Mouse (Mus musculus): ENCODE measurements at regions not wholly inside any gene's neighbourhood (a gene's known extent, or its start where the extent isn't known, plus 50 kb on each side); places are given as distances from the start of the nearest gene placed in this dataset.
"Not testable (repeated sequence)": the region's sequence is repeated elsewhere in the genome, so short reads cannot be mapped to it uniquely, and the experiment has no call there.

GRCm38 (mm10) chr8:89981320-89981719 is 366.8 kb downstream of the Tox3 start:
- no peak for DNase-seq (ENCODE audit: low spot score, missing footprints)
- H3K4me1 ChIP-seq (ENCODE audit: control insufficient read depth, insufficient read depth, low read length): peaks cover 5% of the 10 kb centered on the region; the same call in 1 of the 2 replicates
- H3K36me3 ChIP-seq (ENCODE audit: control insufficient read depth, insufficient read depth, low read length): no peaks in the 10 kb centered on the region
- no peak overlapping the region for H3K9ac ChIP-seq (ENCODE audit: low read length)
- no peak overlapping the region for H3K4me2 ChIP-seq
- no peak overlapping the region for H3K27ac ChIP-seq (ENCODE audit: low read depth, low read length)
- no peak for ATAC-seq (ENCODE audit: low FRiP score)
- H3K4me3 ChIP-seq (ENCODE audit: low read depth, low read length): no peak overlapping the region
- H3K9me3 ChIP-seq (ENCODE audit: control insufficient read depth, low read length): no peaks in the 10 kb centered on the region
- H3K27me3 ChIP-seq (ENCODE audit: control insufficient read depth, insufficient read depth, low read length): no peaks in the 10 kb centered on the region
- 83% methylated on average over 2 of the region's 2 CpGs for WGBS

DNA sequence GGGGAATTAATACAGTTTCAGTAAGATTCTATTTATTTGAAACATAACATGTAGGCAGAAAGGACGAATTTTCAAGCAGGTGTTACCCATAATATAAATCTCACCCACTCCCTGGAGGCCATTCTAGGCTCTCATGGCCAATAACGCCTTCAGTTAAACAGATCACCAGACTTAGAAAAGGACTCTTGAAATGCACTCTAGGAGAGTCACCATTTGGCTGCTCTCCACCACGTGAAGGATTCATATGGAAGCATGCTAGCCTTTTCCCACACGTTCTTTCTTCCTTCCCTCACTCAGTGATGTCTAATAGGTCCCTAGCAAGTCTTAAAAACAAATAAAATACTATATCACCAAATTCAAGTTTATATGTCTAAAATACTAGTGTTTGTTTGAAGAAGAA is 367.7 kb downstream of the Tox3 start:
- no peak overlapping the region for H3K4me2 ChIP-seq
- peaks cover 5% of the 10 kb centered on the region; the same call in 1 of the 2 replicates for H3K4me1 ChIP-seq (ENCODE audit: control insufficient read depth, insufficient read depth, low read length)
- H3K27me3 ChIP-seq (ENCODE audit: control insufficient read depth, insufficient read depth, low read length): no peaks in the 10 kb centered on the region
- ATAC-seq (ENCODE audit: low FRiP score): no peak
- H3K27ac ChIP-seq (ENCODE audit: low read depth, low read length): no peak overlapping the region
- WGBS: 82% methylated on average over 4 of the region's 4 CpGs
- no peak overlapping the region for H3K9ac ChIP-seq (ENCODE audit: low read length)
- DNase-seq (ENCODE audit: low spot score, missing footprints): no peak
- no peaks in the 10 kb centered on the region for H3K36me3 ChIP-seq (ENCODE audit: control insufficient read depth, insufficient read depth, low read length)
- H3K9me3 ChIP-seq (ENCODE audit: control insufficient read depth, low read length): no peaks in the 10 kb centered on the region
- no peak overlapping the region for H3K4me3 ChIP-seq (ENCODE audit: low read depth, low read length)

DNA sequence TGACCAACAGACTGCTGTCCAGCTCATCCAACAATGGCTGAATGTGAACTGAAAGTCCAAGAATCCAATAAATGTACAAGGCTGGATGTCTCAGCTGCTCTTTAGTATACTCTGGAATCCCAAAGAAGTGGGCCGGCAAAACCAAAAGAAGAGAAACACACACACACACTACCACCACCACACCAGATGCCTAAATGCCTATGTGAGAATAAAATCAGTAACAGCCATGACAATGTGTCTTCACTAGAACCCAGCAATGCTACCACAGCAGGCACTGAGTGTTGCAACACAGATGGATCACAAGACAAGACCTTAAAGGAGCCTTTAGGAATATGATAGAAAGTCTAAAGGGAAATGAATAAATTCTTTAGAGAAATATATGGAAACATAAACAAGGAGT is 385.3 kb downstream of the Tox3 start:
- no peak overlapping the region for H3K4me2 ChIP-seq
- H3K4me1 ChIP-seq (ENCODE audit: control insufficient read depth, insufficient read depth, low read length): no peaks in the 10 kb centered on the region
- ATAC-seq (ENCODE audit: low FRiP score): no peak
- no peaks in the 10 kb centered on the region for H3K27me3 ChIP-seq (ENCODE audit: control insufficient read depth, insufficient read depth, low read length)
- 97% methylated on average over 1 of the region's 1 CpGs for WGBS
- no peaks in the 10 kb centered on the region for H3K36me3 ChIP-seq (ENCODE audit: control insufficient read depth, insufficient read depth, low read length)
- no peak overlapping the region for H3K27ac ChIP-seq (ENCODE audit: low read depth, low read length)
- H3K4me3 ChIP-seq (ENCODE audit: low read depth, low read length): no peak overlapping the region
- no peak for DNase-seq (ENCODE audit: low spot score, missing footprints)
- H3K9ac ChIP-seq (ENCODE audit: low read length): no peak overlapping the region
- H3K9me3 ChIP-seq (ENCODE audit: control insufficient read depth, low read length): no peaks in the 10 kb centered on the region

- Histone ChIP-seq H3K4me1 (ENCODE audit: control insufficient read depth, insufficient read depth, low read length) (peaks cover 14% of the 10 kb centered on the region), H3K4me3 (ENCODE audit: low read depth, low read length) (no peak overlapping the region), H3K36me3 (ENCODE audit: control insufficient read depth, insufficient read depth, low read length) (no peaks in the 10 kb centered on the region), H3K27ac (ENCODE audit: low read depth, low read length) (no peak overlapping the region), H3K27me3 (ENCODE audit: control insufficient read depth, insufficient read depth, low read length) (no peaks in the 10 kb centered on the region), H3K4me2 (no peak overlapping the region), H3K9ac (ENCODE audit: low read length) (no peak overlapping the region), H3K9me3 (ENCODE audit: control insufficient read depth, low read length) (no peaks in the 10 kb centered on the region)
- peak; percentile 80 for DNase-seq (ENCODE audit: low spot score, missing footprints)
- no peak for ATAC-seq (ENCODE audit: low FRiP score)
These were observed 390.7 kb downstream of the Tox3 start for GRCm38 (mm10) chr8:89957486-89957885.

DNA sequence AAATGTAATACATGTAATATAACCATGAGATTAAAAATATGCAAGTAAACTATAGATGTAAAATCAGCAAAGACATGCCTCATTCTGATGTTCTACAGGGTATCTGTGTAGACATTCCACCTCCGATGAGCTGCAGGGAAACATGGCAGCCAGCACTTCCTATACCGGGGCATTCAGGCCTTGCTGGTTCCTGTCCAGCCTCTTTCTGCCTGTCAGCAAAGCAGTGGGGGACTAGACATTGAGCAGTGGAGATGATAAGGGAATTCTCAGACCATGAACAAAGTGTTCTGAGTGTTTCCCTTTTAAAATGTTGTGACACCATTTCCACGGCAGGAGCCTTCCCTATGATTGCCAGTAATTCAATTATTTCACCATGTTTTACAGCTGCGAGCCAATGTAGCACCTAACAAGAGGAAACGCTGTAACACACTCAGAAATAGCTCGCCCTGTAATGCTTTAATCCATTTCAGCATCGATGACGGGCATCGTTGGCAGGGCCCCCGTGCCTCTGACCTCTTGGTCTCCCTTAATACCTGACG is 391.6 kb downstream of the Tox3 start:
- no peaks in the 10 kb centered on the region for H3K36me3 ChIP-seq (ENCODE audit: control insufficient read depth, insufficient read depth, low read length)
- no peak overlapping the region for H3K9ac ChIP-seq (ENCODE audit: low read length)
- ATAC-seq (ENCODE audit: low FRiP score) (no peak), DNase-seq (ENCODE audit: low spot score, missing footprints) (peak; percentile 91)
- H3K4me1 ChIP-seq (ENCODE audit: control insufficient read depth, insufficient read depth, low read length): peaks cover 14% of the 10 kb centered on the region
- H3K27me3 ChIP-seq (ENCODE audit: control insufficient read depth, insufficient read depth, low read length): no peaks in the 10 kb centered on the region
- H3K4me2 ChIP-seq: peak overlapping the region; percentile 3; the same call in 1 of the 2 replicates
- H3K4me3 ChIP-seq (ENCODE audit: low read depth, low read length): no peak overlapping the region
- no peak overlapping the region; the same call in 1 of the 2 replicates for H3K27ac ChIP-seq (ENCODE audit: low read depth, low read length)
- H3K9me3 ChIP-seq (ENCODE audit: control insufficient read depth, low read length): no peaks in the 10 kb centered on the region
- WGBS: 34% methylated on average over 11 of the region's 11 CpGs

DNA sequence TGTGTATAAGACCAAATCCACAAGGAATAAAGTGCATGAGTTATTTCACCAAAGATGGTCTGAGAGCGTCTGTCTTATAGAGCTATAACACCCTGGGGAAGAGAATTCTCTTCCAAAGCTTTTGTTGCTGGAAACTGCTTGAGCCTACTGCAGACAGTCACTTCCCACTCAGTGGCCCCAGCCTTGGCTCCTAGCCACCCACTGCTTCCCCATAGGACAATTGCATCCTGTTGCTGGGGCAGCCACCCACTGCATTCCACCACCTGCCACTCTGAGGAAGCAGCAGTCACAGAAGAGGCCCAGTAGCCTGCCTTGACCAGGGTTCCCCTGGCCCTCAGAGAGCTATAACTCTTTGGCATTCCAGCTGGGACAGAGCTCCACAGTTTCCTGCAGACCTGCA is 409.3 kb downstream of the Tox3 start:
- H3K4me2 ChIP-seq: no peak overlapping the region
- no peaks in the 10 kb centered on the region for H3K27me3 ChIP-seq (ENCODE audit: control insufficient read depth, insufficient read depth, low read length)
- no peaks in the 10 kb centered on the region for H3K9me3 ChIP-seq (ENCODE audit: control insufficient read depth, low read length)
- no peak overlapping the region for H3K4me3 ChIP-seq (ENCODE audit: low read depth, low read length)
- WGBS: 86% methylated on average over 1 of the region's 1 CpGs
- H3K9ac ChIP-seq (ENCODE audit: low read length): no peak overlapping the region
- H3K4me1 ChIP-seq (ENCODE audit: control insufficient read depth, insufficient read depth, low read length): no peaks in the 10 kb centered on the region
- H3K27ac ChIP-seq (ENCODE audit: low read depth, low read length): no peak overlapping the region
- DNase-seq (ENCODE audit: low spot score, missing footprints) (no peak), ATAC-seq (ENCODE audit: low FRiP score) (no peak)
- no peaks in the 10 kb centered on the region for H3K36me3 ChIP-seq (ENCODE audit: control insufficient read depth, insufficient read depth, low read length)

DNA sequence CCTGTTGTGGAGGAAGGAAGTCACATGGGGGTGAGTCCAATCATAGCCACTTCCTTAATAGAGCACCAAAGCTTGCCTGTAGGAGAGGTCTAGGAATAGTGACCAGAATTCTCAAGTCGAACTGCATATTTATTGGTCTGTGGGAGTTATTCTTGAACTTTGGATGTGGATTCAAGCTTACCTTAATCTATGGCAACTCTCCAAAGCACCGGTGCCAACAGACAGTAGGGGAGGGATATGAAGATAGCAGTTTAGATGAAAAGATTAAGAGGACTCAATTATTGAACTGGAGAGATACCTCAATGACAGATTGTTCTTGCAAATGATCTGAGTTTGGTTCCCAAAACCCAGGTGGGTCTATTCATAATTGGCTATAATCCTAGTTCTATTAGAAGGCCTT is 413.6 kb downstream of the Tox3 start:
- no peak for DNase-seq (ENCODE audit: low spot score, missing footprints)
- Histone ChIP-seq H3K4me3 (ENCODE audit: low read depth, low read length) (no peak overlapping the region), H3K9me3 (ENCODE audit: control insufficient read depth, low read length) (no peaks in the 10 kb centered on the region), H3K4me1 (ENCODE audit: control insufficient read depth, insufficient read depth, low read length) (no peaks in the 10 kb centered on the region), H3K27ac (ENCODE audit: low read depth, low read length) (no peak overlapping the region), H3K36me3 (ENCODE audit: control insufficient read depth, insufficient read depth, low read length) (no peaks in the 10 kb centered on the region), H3K4me2 (no peak overlapping the region), H3K27me3 (ENCODE audit: control insufficient read depth, insufficient read depth, low read length) (no peaks in the 10 kb centered on the region), H3K9ac (ENCODE audit: low read length) (no peak overlapping the region)
- no peak for ATAC-seq (ENCODE audit: low FRiP score)
- WGBS: 89% methylated on average over 2 of the region's 2 CpGs

GRCm38 (mm10) chr8:89926666-89927232 is 421.4 kb downstream of the Tox3 start:
- Histone ChIP-seq H3K36me3 (ENCODE audit: control insufficient read depth, insufficient read depth, low read length) (no peaks in the 10 kb centered on the region), H3K4me2 (no peak overlapping the region; the same call in 1 of the 2 replicates), H3K4me1 (ENCODE audit: control insufficient read depth, insufficient read depth, low read length) (peaks cover 14% of the 10 kb centered on the region), H3K9me3 (ENCODE audit: control insufficient read depth, low read length) (no peaks in the 10 kb centered on the region), H3K27ac (ENCODE audit: low read depth, low read length) (peak overlapping the region; percentile 57), H3K4me3 (ENCODE audit: low read depth, low read length) (no peak overlapping the region), H3K9ac (ENCODE audit: low read length) (0 out of 2 replicates have a peak overlapping the region, but pooled peaks have one; percentile 4), H3K27me3 (ENCODE audit: control insufficient read depth, insufficient read depth, low read length) (no peaks in the 10 kb centered on the region)
- 4% methylated on average over 3 of the region's 3 CpGs for WGBS
- DNase-seq (ENCODE audit: low spot score, missing footprints) (peak; percentile 89), ATAC-seq (ENCODE audit: low FRiP score) (peak; percentile 48)

DNA sequence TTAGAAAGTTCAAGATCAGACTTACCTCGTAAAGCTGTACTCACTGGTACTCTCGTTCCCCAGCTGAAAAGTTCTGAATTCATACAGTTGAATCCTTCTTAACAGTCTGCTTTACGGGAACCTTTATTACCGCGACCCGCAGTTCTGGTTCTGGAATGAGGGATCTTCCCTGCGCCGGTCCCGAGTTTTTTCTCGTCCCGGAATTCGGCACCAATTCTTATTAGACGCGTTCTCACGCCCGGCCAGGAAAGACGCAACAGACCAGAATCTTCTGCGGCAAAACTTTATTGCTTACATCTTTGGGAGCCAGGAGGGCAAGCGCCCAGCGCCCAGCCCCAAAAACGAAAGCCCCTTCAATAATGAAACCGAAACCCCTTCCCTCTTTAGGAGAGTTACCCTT is 423.4 kb downstream of the Tox3 start:
- not testable (repeated sequence) for H3K4me3 ChIP-seq (ENCODE audit: low read depth, low read length); H3K27me3 ChIP-seq (ENCODE audit: control insufficient read depth, insufficient read depth, low read length); H3K4me2 ChIP-seq; H3K36me3 ChIP-seq (ENCODE audit: control insufficient read depth, insufficient read depth, low read length); H3K27ac ChIP-seq (ENCODE audit: low read depth, low read length); H3K9ac ChIP-seq (ENCODE audit: low read length); H3K9me3 ChIP-seq (ENCODE audit: control insufficient read depth, low read length); DNase-seq (ENCODE audit: low spot score, missing footprints); ATAC-seq (ENCODE audit: low FRiP score)
- peaks cover 14% of the 10 kb centered on the region for H3K4me1 ChIP-seq (ENCODE audit: control insufficient read depth, insufficient read depth, low read length)
- 100% methylated on average over 8 of the region's 22 CpGs for WGBS
